In the genomic region with DNA sequence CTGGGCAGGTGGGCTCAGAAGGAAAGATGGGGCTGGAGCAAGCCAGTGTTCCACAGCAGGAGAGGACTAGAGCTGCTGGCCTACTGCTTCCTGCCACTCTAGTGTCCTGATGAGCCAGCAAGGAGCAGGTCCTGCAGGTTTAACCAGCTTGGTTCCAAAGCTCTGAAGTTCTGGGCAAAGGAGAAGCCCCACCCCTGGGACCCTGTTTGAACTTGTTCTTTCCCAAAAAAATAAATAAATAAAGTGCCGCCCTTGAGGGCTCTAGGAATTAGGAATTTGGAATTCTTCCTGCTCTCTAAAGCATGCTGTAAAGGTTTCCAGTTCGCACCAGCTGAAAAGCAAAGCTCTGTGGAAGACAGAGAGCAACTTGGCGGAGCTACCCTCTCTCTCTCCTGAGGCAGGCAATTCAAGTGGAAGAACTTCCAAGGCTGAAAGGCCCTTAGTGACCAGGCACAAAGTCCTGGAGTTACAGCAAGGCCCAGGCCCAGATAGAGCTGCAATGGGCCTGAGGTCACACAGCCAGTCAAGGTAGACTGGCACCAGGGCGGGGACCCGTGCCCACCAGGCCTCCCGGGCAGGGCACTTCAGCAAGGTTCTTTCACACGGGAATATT, we compare ENCODE assay signal across 10 mouse cellular contexts. TPM values are rescaled to one million over a fixed set of nuclear protein-coding genes. Genes with fewer than 3 reads are reported as not detected.
A peak's percentile ranks its signal among the peaks of the same experiment; 100 is the strongest.
DNase-seq lines count a peak whose midpoint lies in the region; ATAC-seq lines count a peak whose summit lies in the region.
"Had no signal": no experiment of that assay in that cellular context is flagged by ENCODE, and none has a peak within 500 bp of the region (broad histone marks: within the 10 kb centered on the region; RNA-seq: fewer than 3 reads in every experiment).

No protein-coding gene starts in this region.

- no peaks in the 10 kb centered on the region for H3K36me3 ChIP-seq in forebrain, embryonic 10.5 days (replicated peaks)
- no peaks in the 10 kb centered on the region for H3K36me3 ChIP-seq in forebrain, embryonic 12.5 days (replicated peaks)
- no peaks in the 10 kb centered on the region for H3K36me3 ChIP-seq in neural tube, embryonic 13.5 days
- no peaks in the 10 kb centered on the region for H3K36me3 ChIP-seq in neural tube, embryonic 15.5 days
- no peaks in the 10 kb centered on the region for H3K36me3 ChIP-seq in limb, embryonic 10.5 days
- H3K36me3 ChIP-seq in hindbrain, embryonic 13.5 days, result no peaks in the 10 kb centered on the region

- DNase-seq in forebrain, embryonic 10.5 days (ENCODE audit: extremely low spot score, low spot score), result no peak
- DNase-seq in limb, embryonic 10.5 days (ENCODE audit: low spot score), result peak; percentile 57
- DNase-seq in urinary bladder, postnatal 36 days (ENCODE audit: low spot score in 2 of 2), result peak; percentile 57 to 67
- DNase-seq in cerebellum, postnatal 25 days, result no peak
- DNase-seq: right cerebral cortex, postnatal 14 days had no signal

- H3K4me1 ChIP-seq in forebrain, embryonic 10.5 days, result peaks cover 45% of the 10 kb centered on the region
- peaks cover 24% of the 10 kb centered on the region for H3K4me1 ChIP-seq in forebrain, embryonic 12.5 days
- H3K4me1 ChIP-seq in neural tube, embryonic 13.5 days (replicated peaks), result peaks cover 39% of the 10 kb centered on the region
- H3K4me1 ChIP-seq in neural tube, embryonic 15.5 days, result peaks cover 20% of the 10 kb centered on the region; the same call in 1 of the 2 replicates
- peaks cover 39% of the 10 kb centered on the region for H3K4me1 ChIP-seq in limb, embryonic 10.5 days
- H3K4me1 ChIP-seq in hindbrain, embryonic 13.5 days (replicated peaks), result peaks cover 39% of the 10 kb centered on the region

- H3K9me3 ChIP-seq in forebrain, embryonic 10.5 days, result no peaks in the 10 kb centered on the region
- H3K9me3 ChIP-seq in forebrain, embryonic 12.5 days, result no peaks in the 10 kb centered on the region
- no peaks in the 10 kb centered on the region for H3K9me3 ChIP-seq in neural tube, embryonic 13.5 days
- no peaks in the 10 kb centered on the region for H3K9me3 ChIP-seq in neural tube, embryonic 15.5 days (replicated peaks)
- H3K9me3 ChIP-seq in limb, embryonic 10.5 days (replicated peaks), result no peaks in the 10 kb centered on the region
- no peaks in the 10 kb centered on the region for H3K9me3 ChIP-seq in hindbrain, embryonic 13.5 days

- H3K27ac ChIP-seq in forebrain, embryonic 10.5 days, result 0 out of 2 replicates have a peak overlapping the region, but pooled peaks have one; percentile 8
- H3K27ac ChIP-seq in forebrain, embryonic 12.5 days, result no peak overlapping the region
- H3K27ac ChIP-seq in neural tube, embryonic 13.5 days (replicated peaks), result peak overlapping the region; percentile 42; the same call in 1 of the 2 replicates
- no peak overlapping the region for H3K27ac ChIP-seq in neural tube, embryonic 15.5 days (replicated peaks)
- H3K27ac ChIP-seq in limb, embryonic 10.5 days, result peak overlapping the region; percentile 61
- H3K27ac ChIP-seq in hindbrain, embryonic 13.5 days, result no peak overlapping the region

- no peak overlapping the region for H3K4me3 ChIP-seq in forebrain, embryonic 10.5 days
- H3K4me3 ChIP-seq in forebrain, embryonic 12.5 days (replicated peaks), result no peak overlapping the region
- H3K4me3 ChIP-seq in neural tube, embryonic 13.5 days, result no peak overlapping the region
- H3K4me3 ChIP-seq in neural tube, embryonic 15.5 days (replicated peaks), result no peak overlapping the region
- no peak overlapping the region for H3K4me3 ChIP-seq in limb, embryonic 10.5 days
- no peak overlapping the region for H3K4me3 ChIP-seq in hindbrain, embryonic 13.5 days

- H3K9ac ChIP-seq in forebrain, embryonic 12.5 days, result no peak overlapping the region
- no peak overlapping the region for H3K9ac ChIP-seq in neural tube, embryonic 13.5 days
- no peak overlapping the region for H3K9ac ChIP-seq in neural tube, embryonic 15.5 days (replicated peaks)
- no peak overlapping the region for H3K9ac ChIP-seq in hindbrain, embryonic 13.5 days

- no peaks in the 10 kb centered on the region for H3K27me3 ChIP-seq in forebrain, embryonic 10.5 days (ENCODE audit: poor library complexity, severe bottlenecking)
- no peaks in the 10 kb centered on the region for H3K27me3 ChIP-seq in forebrain, embryonic 12.5 days
- no peaks in the 10 kb centered on the region for H3K27me3 ChIP-seq in neural tube, embryonic 13.5 days
- H3K27me3 ChIP-seq in neural tube, embryonic 15.5 days (replicated peaks), result no peaks in the 10 kb centered on the region
- H3K27me3 ChIP-seq in limb, embryonic 10.5 days (ENCODE audit: low read depth, poor library complexity, severe bottlenecking), result no peaks in the 10 kb centered on the region
- H3K27me3 ChIP-seq in hindbrain, embryonic 13.5 days, result no peaks in the 10 kb centered on the region

- no peak overlapping the region for H3K4me2 ChIP-seq in forebrain, embryonic 12.5 days
- H3K4me2 ChIP-seq in neural tube, embryonic 13.5 days, result no peak overlapping the region
- H3K4me2 ChIP-seq in neural tube, embryonic 15.5 days, result no peak overlapping the region
- H3K4me2 ChIP-seq in hindbrain, embryonic 13.5 days, result no peak overlapping the region

- no peak for ATAC-seq in forebrain, embryonic 12.5 days (ENCODE audit: low FRiP score)
- ATAC-seq in neural tube, embryonic 13.5 days (ENCODE audit: low read depth), result no peak
- ATAC-seq in neural tube, embryonic 15.5 days (ENCODE audit: low FRiP score), result no peak
- ATAC-seq in hindbrain, embryonic 13.5 days (ENCODE audit: low FRiP score), result no peak
- ATAC-seq: activated CD4-positive, CD25-positive, alpha-beta regulatory T cell, adult 4 months had no signal

- 76% methylated on average over 7 of the region's 7 CpGs for WGBS in forebrain, embryonic 10.5 days
- WGBS in forebrain, embryonic 12.5 days, result 72% methylated on average over 7 of the region's 7 CpGs
- 77% methylated on average over 7 of the region's 7 CpGs for WGBS in neural tube, embryonic 13.5 days
- WGBS in neural tube, embryonic 15.5 days, result 78% methylated on average over 7 of the region's 7 CpGs
- WGBS in limb, embryonic 10.5 days, result 73% methylated on average over 7 of the region's 7 CpGs
- 82% methylated on average over 7 of the region's 7 CpGs for WGBS in hindbrain, embryonic 13.5 days

RNA-seq across cellular contexts. Expression of a gene that starts 38.6 kb away (rescaled TPM):
- 39.4 and 41.3 TPM in 2 replicates for polyA plus RNA-seq in forebrain, embryonic 10.5 days (2016; fragmentation: Nextera tagmentation; extraction: Ambion mirVana)
- polyA plus RNA-seq in forebrain, embryonic 12.5 days (2016; fragmentation: Nextera tagmentation; extraction: Ambion mirVana), result 30.1 and 34.5 TPM in 2 replicates
- polyA plus RNA-seq in neural tube, embryonic 13.5 days (2015; fragmentation: Nextera tagmentation; extraction: Ambion mirVana), result 38.5 and 43.5 TPM in 2 replicates
- 48.3 and 63.2 TPM in 2 replicates for polyA plus RNA-seq in neural tube, embryonic 15.5 days (2015; fragmentation: Nextera tagmentation; extraction: Ambion mirVana)
- 61.2 and 78.5 TPM in 2 replicates for polyA plus RNA-seq in limb, embryonic 10.5 days (2016; fragmentation: Nextera tagmentation; extraction: Ambion mirVana)
- polyA plus RNA-seq in hindbrain, embryonic 13.5 days (2015; fragmentation: Nextera tagmentation; extraction: Ambion mirVana), result 32.7 and 35.8 TPM in 2 replicates

Comparison
In these comparisons a context has a peak if more than half of its experiments do, and no peak if none do; other contexts are left out.
1. H3K27ac ChIP-seq: peak in forebrain, embryonic 10.5 days (single experiment), neural tube, embryonic 13.5 days (single experiment) and limb, embryonic 10.5 days (single experiment); none in forebrain, embryonic 12.5 days (single experiment), neural tube, embryonic 15.5 days (single experiment) and hindbrain, embryonic 13.5 days (single experiment).
2. DNase-seq: peak in limb, embryonic 10.5 days (single experiment) and urinary bladder, postnatal 36 days (2 of 2); none in forebrain, embryonic 10.5 days (single experiment) and cerebellum, postnatal 25 days (0 of 2).